Mouse (Mus musculus) liver, embryonic 14.5 days (tissue): ENCODE measurements at regions not wholly inside any gene's neighbourhood (a gene's known extent, or its start where the extent isn't known, plus 50 kb on each side); places are given as distances from the start of the nearest gene placed in this dataset.

Experiments
- CTCF ChIP-seq: IDR thresholded peaks from 2 replicates; pipeline ENCODE4 v1.5.1; 2016; ENCODE audit warnings: antibody characterized with exemption, low read depth, control low read depth
- EP300 ChIP-seq: IDR thresholded peaks from 2 replicates; pipeline ENCODE4 v1.6.1; 2016; ENCODE audit warnings: antibody characterized with exemption, low read depth

DNA sequence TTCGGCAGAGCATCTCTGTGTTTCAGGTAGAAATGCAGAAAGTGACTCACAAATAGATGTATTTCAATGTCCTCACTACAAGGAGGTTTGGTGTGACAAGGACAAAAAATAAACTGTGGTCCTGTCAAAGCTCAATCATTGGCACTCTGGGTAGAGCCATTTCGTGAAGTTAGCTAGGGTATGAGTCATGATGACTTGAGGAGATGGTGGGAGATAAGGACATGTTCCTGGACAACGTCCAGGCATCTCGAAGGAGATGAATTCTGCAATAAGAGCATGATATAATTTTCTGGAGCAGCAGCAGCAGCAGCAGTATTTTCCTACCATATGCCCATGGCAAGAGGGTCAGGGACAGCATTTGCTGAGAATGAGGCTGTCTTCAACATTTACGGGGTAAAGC lies 217.7 kb downstream of the Ttc32 start:
- TF ChIP-seq CTCF: no peak
- TF ChIP-seq EP300: no peak
